Mouse (Mus musculus) layer of hippocampus, postnatal 25 days (tissue): ENCODE results near the gene Ubl7. TPM values are rescaled to one million over a fixed set of nuclear protein-coding genes. Genes with fewer than 3 reads are reported as not detected.

Source experiments
- total RNA-seq, 2 experiments: library from RNA; stranded (reverse); gene quantifications; 2 replicates each; pipeline ENCODE4 v1.2.3; 2021

The Ubl7 gene
- total RNA-seq, 2 experiments from 2014 or later = 100 to 101 TPM

Other genes starting within 250 kb of the Ubl7 start
- not detected for gene Cyp1a2, start 227.3 kb upstream of the Ubl7 start, total RNA-seq
- under 1 TPM; 0.12 to 0.14 TPM for gene Cyp1a1, start 223.1 kb upstream of the Ubl7 start, total RNA-seq
- 10 to 100 TPM; 14.0 to 15.2 TPM for gene Edc3, start 202.4 kb upstream of the Ubl7 start, total RNA-seq
- gene Clk3, start 145.1 kb upstream of the Ubl7 start, total RNA-seq = 10 to 100 TPM; 72.9 to 75.2 TPM
- 1 to 10 TPM; 4.8 to 9.9 TPM for gene Arid3b, start 74.2 kb upstream of the Ubl7 start, total RNA-seq
- gene Sema7a, start 29.1 kb downstream of the Ubl7 start, total RNA-seq = 10 to 100 TPM; 83.9 to 92.6 TPM
- 1 to 10 TPM; 1.1 to 3.1 TPM for gene Cyp11a1, start 95.4 kb downstream of the Ubl7 start, total RNA-seq
- gene Stra6, start 152.8 kb downstream of the Ubl7 start, total RNA-seq = 10 to 100 TPM in 1 of 2 experiments, 1 to 10 TPM in 1; 9.3 to 12.9 TPM
- gene Ccdc33, start 207.8 kb downstream of the Ubl7 start, total RNA-seq = 1 to 10 TPM in 1 of 2 experiments, under 1 TPM in 1; 0.49 to 2.4 TPM